Mouse (Mus musculus) embryo, embryonic 10 days (tissue): ENCODE measurements at regions not wholly inside any gene's neighbourhood (a gene's known extent, or its start where the extent isn't known, plus 50 kb on each side); places are given as distances from the start of the nearest gene placed in this dataset.

Experiments
- DNase-seq: peaks from one replicate; pipeline ENCODE4 v3.0.0-alpha.2; 2015; ENCODE audit warnings: low spot score

DNA sequence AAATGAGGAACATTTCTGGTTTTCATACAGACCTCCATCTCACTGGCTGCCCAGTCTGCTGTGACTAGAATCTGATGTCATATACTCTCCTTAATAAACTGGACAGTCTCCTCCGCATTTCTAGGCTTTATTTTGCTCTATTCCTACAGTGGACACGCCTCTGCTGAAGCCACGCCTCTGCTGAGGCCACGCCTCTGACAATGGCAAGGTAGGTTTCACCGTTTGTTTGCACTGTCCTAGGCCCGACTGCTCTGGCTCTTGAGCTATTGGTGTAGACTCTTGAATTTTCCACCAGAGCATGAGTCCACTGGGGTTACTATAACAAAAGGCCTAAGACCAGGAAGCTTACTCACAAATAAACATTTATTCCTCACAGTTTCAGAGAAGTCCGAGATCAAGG lies 69.8 kb upstream of the Pax2 start:
- no peak for DNase-seq

- peak; percentile 93 for DNase-seq
These were observed 63.4 kb upstream of the Pax2 start for GRCm38 (mm10) chr19:44692396-44692795.

DNA sequence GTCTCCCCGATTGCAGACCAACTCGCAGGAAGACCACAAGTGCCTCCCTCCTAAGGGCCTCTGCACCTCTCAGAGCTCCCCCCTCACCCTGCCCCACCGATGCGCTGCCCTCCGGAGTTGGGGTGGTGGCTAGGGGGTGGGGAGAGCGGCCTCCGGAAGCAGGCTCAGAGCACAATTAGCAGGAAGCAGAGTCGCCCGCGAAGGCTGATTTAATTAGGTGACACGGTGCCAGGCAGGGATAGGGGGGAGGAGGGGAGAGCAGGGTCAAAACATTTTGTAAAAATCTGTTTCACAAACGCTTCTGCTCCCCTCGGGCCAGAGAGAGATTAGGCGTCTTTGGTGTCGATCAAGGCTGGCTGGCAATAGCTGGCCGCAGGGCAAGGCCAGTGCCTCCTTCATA lies 63.0 kb upstream of the Pax2 start:
- no peak for DNase-seq

DNA sequence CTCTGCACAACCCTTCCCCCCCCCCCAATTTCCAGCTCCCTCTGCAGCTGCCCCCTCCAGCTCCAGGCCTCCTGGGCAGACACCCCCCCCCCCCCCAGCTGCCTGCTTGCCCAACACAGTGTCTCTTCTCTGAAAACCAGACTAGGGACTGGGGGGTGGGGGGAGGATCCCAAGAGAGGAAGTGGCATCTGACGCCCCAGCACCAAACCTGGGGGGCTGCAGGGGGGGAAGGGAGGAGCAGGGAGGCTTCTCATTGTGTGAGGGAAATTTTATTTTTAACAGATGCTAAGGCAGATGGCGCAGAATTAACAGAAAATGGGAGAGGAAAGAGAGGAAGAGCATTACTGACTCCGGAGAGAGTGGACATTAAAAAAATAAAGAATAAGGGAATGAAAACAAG lies 60.5 kb upstream of the Pax2 start:
- DNase-seq, result no peak

GRCm38 (mm10) chr19:44696059-44696712 lies 59.7 kb upstream of the Pax2 start:
- peak; percentile 40 for DNase-seq

- DNase-seq, result no peak
These were observed 59.1 kb upstream of the Pax2 start for GRCm38 (mm10) chr19:44696773-44697172.

DNA sequence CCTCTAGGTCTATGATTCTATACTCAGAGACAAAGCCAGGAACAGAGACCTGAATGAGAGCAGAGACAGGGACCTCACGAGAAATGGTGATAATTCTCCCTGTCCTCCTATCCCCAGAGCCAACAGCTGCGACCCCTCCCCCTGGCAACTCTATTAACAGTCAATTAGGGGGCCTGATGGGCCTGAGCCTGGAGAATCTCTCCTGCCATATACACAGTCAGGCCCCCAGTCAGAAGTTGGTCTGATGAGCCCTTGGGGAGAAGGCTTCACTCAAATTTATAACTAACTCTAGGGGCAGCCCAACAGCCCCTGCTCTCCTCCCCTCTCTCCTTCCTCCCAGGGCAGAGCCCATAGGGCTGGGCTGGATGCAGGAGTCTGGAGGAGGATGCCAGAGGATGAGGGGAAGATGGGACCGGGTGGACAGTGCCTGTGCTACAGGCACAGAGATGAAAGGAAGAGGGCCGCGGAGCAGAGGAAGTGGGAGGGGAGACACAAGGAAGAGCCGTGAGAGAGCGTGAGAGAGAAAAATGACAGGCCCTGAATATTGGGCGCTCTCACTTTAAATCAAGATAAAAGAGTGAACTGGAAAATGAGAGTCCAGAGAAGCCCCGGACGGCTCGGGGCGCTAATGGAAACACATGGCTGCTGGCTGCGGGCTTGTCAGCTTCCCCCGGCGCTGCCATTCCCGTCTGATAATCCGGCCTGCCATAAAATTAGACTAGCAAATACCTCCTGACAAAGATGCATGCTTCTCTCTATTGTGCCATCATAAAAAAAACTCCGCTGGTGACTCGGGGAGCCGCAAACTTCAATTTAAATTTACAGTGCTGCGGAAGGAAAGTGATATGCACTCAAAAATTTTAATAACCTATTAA lies 57.2 kb upstream of the Pax2 start:
- DNase-seq, result no peak
